Mouse (Mus musculus) fibroblast of lung, adult 2 months (primary cell): ENCODE measurements around the gene Htr6.

Experiments
- DNase-seq: peaks from one replicate; pipeline ENCODE4 v3.0.0-alpha.2; 2011; ENCODE audit warnings: low read depth

Htr6 gene

DNA sequence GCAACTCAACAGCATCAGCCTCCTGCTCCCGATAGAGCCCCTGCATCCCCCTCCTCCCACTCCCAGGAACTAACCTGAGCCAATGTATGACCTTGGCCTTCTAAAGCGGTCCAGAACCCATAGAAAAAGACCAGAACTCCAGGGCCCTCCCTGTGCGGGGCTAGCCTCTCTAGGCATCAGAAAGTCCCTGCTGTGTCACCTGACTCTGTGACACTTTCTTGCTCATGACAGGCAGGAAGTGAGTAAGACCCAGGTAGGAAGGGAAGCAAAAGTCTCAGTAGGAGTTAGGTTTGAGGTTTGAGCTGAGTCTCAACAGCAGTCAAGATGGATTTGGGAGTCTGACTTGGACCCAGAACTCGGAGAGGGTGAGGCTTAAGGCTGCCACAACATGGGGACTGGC is 11.6 kb upstream of the Htr6 start:
- no peak for DNase-seq

DNA sequence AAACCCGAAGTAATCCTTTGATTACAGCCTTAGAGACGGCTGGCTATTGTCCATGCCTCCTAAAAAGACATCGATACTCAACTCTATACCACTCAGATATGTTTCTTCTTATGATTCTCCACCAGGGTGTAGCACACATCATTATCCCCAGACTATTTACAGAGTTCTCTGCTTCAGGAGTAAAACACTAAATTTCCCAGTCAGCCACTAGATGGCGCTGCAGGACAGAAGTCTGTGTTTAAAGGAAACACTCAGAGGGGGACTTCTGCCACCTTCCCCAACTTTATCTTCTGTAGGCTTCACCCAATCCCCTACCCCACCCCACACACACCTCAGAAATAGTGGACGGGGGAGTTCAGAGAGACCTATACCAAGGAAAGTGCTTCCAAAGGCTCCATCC is 10.7 kb upstream of the Htr6 start:
- DNase-seq, result peak; percentile 66

DNA sequence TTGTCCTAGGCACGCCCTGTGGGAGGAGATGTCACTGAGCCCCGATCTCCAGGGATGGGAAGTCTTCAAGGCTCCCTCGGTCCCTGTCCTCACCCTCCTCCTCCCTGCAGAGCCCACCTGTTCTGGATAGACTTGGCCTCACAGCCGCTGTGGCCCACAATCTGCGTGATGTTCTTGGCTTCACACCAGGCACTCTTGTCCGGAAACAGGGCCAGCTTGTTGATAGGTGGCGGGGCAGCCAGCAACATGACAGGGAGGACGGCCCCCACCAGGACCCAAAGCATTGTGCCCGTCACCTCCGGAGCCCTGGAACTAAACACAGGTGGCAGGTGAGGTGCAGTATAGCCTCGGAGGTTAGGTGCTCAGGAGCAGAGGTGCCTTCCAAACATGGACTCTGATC is 10.0 kb upstream of the Htr6 start:
- DNase-seq, result no peak

DNA sequence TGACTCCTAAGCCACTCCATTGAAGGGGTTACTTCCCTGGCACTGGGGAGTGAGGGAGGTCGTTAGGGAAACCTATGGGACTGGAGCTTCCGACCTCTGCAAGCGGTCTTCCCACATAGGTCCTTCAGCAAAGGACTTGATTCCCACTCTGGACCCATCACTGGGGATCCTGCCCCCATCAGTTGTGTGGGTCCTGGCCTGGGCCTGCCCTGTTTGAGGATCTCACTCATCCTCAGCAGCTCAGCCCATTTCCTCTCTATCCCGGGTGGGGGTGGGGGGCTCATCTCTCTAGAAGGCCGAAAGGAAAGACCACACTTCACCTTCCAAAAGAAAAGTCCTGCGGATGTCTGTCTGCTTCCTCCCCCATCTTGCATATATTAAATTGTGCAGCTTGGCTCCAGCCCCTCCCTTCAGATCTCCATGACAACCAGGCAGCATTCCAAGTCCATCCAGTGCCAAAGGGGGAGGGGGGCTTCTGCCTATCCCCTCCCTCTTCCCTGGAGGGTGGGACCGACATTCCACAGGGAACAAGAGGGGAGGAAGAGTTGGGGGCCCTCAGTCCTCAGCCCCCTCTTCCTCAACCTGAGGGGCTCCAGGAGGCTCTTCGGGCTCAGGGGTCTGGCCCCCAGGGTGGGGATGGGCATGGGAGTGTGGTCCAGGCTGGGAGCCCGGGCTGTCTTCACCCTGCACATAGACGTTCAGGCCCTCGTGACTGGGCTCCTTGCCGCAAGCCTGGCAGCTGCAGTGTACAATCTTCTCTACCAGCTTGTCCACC is 7.6 kb upstream of the Htr6 start:
- no peak for DNase-seq

DNA sequence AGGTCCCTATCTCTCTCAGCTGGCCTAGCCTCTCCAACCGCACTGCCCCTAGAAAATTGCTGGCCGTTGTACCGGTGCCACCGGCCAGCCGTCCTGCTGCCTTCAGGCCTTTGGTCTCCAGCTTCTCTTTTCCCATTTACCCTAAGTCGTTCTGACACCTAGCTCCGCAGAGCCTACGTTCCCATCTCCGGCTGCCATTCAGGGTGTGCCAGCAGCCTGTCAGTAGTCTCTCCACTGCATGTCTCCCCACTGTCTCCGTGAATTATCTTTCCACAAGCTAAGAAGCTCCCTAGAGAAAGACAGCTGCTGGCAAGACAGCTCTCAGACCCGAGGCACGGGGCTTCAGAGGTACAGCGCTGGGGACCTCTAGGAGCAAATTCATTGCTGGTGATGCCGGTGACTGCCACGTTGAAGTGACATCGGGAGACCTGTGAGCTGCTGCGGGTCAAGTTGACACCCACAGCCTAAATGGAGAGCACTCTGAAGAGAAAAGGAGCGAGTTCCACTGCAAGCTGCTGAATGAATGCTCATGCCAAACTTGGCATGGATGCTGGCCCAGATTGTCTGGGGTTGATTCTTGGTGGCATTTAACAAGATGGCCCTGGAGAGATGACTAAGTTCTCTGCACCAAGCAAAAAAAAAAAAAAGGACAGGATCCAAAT is 6.0 kb upstream of the Htr6 start:
- DNase-seq, result no peak

DNA sequence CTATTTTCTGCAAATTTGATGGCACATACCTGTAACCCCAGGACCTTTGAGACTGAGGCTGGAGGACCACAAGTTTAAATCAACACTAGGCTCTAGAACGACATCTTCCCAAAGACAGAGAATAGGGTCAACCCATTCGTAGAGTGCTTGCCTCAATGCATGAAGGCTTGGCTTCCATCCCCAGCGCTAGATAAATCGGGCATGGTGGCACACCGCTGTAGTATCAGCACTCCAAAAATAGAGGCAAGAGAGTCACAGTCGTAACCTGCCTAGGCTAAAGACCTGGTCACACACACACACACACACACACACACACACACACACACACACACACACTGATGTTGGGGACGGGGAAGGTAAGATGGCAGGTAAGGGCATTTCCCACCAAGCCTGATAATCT is 4.9 kb upstream of the Htr6 start:
- no peak for DNase-seq

DNA sequence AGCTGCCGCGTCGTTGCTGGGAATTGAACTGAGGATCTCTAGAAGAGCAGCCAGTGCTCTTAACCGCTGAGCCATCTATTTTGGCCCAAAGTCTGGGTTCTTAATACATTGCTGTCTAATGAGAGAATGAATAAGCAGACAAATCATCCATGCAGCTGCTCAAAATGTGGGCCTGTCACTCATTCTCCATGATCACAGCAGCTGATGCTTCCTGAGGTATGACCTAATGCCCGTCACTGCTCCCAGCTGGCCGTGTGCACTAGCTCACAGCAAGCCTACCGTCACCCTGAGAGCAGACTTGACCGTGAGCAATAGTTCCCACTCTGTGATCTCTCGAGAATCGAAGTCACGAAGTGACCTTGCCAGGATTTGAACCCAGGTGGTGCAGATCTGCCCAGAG is 4.1 kb upstream of the Htr6 start:
- DNase-seq, result no peak

DNA sequence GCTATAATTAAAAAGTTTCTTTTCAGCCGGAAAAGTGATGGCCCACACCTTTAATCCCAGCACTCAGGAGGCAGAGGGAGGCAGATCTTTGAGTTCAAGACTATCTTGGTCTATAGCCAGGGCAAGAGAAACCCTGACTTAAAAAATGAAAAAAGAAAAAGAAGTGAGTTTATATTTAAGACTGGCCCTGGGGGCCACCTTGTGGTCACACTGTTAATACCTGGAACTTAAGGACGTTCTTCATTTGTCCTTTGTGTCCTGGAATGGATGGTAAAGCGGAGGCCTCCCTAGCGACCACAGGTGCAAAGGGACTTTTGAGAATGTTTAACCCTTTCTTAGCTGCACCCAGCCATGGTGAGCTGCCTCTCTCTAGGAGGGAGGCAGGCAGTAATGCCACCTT is 3.4 kb upstream of the Htr6 start:
- no peak for DNase-seq

DNA sequence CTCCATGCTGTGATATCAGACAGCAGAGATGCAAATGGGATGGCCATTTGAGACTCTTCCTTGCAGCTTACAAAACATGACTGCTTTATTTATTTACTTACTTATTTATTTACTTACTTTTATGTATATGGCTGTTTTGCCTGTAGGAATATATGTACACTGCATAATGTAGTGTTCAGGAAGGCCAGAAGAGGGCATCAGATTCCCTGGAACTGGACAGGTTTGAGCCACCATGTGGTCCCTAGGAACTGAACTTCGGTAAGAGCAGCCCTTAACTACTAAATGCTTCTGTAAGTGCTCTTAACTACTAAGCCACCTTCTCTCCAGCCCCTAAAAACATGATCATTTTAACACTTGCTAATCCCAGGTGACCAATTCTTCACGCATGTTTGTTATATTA is 2.9 kb upstream of the Htr6 start:
- no peak for DNase-seq

DNA sequence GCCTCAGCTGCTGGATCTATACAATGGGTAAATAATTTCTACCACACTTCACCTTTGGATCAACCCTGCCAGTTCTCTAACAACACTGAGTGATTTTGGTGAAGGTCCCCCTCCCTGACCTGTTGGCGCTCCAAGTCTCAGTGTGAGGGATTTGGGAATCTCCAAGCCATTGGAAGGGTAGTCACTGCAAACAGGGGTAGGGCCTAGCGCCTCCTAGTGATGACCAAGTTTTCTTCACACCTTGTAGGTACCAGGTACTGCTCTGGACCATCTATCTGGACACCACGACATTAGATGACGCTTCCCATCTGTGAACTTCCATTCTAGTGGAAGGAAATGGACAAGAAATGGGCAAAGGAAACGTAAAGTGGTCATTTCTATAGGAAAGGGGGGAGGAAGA is 545 bp upstream of the Htr6 start:
- DNase-seq, result no peak

DNA sequence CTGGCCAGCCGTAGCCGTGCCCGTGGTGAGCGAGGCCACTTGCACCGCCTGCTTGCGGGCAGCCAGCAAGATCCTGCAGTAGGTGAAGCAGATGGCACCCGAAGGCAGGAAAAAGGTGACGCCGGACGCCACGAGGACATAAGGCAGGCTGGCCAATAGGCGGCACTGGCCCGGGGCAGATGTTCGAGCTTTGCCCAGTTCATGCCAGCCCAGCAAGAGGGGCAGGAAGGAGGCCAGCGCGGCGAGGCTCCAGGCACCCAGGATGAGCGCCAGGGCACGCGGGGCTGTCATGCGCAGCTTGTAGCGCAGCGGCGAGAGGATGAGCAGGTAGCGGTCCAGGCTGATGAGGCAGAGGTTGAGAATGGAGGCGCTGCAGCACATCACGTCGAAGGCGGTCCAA is 1.3 kb downstream of the Htr6 start:
- DNase-seq, result no peak

DNA sequence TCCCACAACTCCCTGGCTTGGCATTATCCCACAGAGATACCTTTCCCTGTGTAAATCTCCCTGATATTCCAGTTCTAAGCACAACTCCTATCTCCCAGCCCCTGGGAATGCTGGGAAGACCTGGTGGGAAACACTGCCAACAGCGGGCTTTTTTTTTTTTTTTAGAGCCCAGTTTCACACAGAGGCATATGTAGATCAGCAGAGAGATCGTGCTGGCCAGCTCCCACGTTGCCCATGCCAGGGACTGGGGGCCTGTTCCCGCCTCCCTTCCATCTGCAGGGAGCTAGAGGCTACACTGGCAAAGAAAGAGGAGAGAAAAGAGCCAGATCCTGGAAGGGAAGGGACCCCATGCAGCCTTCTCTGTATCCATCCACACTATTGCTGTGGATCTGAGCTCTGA is 7.1 kb downstream of the Htr6 start:
- DNase-seq, result no peak

DNA sequence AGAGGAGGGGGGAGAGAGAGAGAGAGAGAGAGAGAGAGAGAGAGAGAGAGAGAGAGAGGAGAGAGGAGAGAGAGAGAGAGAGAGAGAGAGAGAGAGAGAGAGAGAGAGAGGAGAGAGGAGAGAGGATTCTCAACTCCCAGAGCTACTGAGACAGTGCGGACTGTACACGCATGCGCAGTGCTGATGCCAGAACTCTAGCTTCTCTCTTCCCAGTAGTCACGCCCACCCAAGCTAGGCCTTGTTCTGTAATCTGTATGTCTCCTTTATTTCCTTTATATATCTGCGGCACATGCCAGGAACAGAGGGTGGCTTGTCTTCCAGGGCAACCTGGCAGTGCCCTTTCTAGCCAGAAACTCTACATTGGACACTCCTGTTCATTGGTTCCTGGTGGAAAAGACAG is 10.5 kb downstream of the Htr6 start:
- DNase-seq, result no peak

DNA sequence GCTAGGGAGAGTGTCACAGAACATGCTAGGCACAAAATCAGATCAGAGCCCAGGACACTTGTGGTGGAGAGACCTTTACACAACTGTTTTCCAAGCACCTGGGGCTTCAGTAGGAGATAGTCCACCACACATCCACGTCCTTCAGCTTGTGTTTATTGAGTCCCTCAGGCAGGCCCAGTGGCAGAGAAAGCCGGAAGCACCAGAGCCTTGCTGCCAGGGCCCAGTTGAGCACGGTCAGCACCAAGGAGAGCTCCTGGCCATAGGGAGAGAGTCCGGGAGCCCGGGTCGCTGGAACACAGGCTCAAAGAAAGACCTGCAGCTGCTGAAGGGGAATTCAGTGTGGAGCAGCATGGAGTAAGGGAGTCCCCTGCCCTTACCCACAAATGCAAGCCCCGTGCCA is 15.8 kb downstream of the Htr6 start:
- DNase-seq, result no peak

DNA sequence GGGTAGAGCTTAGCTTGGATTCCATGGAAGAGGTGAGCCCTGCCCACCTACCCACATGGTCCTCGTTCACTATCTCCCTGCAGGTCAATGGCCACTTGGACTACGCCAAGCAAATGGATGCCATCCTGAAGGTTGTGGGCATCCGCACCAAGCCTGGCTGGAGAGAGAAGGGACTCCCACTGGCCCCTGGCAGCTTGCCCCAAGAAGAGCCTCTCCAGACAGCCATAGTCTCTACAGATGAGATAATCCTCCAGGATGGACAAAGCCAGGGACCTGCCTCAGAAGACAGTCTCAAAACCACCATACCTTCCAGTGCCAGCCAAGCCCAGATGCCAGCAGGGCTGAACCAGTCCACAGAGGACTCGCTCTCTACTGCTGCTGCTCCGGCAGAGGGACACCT is 17.3 kb downstream of the Htr6 start:
- DNase-seq, result no peak

DNA sequence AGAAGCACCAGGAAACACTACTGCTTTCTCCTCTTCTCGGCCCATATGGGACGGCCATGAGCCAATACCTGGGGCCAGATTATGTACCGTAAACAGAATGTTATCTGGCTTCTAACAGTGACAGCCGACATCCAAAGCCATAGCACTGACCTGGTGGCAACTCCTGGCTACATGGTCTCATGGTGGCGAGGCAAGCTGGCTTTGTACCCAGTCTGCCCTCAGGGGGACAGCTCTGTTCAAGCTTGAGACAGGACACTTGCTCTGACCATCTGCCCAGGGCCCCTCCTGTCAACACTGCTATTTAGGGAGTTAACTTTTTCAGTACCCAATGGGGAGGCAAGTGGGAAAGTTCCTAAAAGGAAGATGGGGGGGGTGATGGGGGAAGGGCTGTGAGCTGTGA is 18.1 kb downstream of the Htr6 start:
- DNase-seq, result no peak

DNA sequence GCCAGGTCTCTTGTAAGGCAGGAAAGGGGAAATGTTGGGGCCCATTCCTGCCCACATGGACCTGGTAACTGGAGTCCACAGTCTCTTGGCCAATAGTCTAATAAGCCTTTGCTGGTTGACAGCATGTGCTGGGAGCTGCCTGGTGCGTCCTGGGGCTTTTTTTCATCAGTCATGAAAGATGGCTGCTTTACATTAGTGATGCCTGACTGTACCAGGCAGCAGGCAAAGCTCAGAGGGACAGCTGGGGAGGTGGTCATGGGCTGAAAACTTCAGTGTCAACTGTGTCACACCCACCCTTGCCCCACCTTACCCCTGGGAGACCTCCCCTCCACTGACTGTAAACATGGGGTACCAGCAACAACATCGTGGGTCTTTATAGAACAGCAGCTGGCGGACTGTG is 19.6 kb downstream of the Htr6 start:
- DNase-seq, result no peak

DNA sequence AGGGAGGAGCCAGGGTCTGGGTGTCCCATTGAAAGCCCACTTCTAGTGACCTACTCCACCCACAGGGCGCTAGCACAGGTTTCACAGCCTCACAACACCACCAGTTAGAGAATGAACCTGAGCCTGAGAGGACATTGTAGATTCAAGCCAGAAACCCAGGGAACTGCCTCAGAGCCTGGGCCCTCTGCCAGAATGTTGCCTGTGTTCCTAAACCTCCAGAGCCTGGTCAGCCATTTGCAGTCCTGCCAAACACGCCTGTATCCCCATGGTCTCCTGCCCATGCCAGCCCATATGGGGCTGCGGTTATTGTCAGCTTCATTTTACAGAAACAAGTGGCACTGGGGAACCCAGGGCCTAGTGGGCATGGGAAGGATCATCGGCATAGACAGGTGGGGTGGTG is 20.0 kb downstream of the Htr6 start:
- DNase-seq, result no peak

DNA sequence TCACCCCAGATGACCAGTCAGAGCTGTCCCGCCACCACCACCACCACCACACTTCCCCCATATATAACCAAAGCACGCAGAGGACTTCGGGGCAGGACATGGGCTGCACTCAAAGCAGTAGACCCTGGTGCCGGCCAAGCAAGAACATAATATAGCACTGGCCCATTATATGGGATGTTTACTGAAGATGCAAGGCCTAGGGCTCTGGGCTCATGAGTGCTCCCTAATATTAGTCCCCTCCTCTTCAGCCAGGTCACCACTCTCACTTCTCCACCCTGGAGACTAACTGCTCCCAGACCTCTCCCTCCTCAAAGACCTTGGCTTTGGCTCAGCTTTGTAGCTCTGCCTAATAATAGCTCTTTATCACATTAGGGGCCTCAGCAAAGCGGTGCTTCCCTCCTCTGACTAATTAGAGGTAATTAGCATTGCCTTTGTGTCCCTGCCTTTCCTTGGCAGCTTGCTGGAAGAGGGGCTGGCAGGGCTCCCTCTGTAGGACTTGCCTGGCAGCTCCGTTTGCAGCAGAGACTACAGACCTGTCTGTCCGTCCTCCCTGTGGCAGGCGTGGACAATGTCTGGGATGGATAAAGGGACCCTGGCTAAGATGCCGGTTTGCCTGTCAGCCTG is 21.0 kb downstream of the Htr6 start:
- no peak for DNase-seq

DNA sequence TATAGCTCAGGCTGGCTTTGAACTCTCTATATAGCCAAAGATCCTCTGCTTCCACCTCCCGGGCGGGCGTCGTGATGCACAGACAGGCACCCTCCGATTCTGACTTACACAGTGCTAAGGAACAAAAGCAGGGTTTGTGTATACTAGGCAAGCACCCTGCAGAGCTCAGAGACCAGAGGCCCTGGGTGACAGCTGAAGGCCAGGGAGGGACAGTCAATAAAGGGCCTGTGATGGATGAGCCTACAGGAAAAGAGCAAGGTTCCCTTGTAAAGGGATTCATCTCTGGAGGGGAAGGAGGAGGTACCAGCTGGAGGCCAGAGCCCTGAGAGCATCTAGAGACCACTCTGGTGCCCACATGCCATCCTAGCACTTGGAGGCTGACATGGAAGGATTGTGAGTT is 22.0 kb downstream of the Htr6 start:
- no peak for DNase-seq

DNA sequence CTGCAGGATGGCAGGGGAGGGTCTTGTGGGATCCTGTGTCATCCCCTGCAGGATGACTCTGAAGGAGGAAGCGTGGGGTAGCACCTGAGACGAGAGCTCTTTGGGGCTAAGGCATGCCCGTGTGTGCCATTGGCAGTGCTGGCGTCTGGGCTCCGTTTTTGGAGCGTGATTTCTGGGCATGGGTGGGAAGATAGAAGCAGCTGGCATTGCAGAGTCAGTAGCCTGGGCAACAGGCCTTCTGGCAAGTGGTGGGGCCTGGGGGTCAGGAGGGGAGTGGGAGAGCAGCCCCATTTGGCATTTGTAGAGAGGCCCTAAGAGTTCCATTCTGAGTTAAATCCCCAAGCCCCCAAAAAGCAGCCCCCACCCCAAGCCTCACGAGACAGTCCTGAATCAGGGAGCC is 22.6 kb downstream of the Htr6 start:
- DNase-seq, result no peak

DNA sequence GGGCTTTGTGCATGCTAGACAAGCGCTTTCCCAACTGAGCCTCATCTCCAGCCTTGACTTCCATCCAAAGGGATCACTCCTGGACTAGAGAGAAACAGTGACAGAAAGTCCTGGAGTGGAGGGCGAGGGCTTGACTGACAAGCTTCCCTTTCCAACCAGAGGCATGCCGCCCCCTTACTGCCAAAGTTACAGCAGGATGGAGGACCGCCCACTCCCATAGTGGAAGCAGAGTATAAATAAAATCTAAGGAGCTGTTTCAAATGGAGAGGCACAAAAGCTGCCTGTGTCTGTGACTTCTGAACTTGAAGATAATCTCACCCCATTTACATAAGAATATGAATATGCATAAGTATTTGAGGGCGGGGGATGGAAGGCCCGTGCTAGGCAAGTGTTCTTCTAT is 26.9 kb downstream of the Htr6 start:
- no peak for DNase-seq

DNA sequence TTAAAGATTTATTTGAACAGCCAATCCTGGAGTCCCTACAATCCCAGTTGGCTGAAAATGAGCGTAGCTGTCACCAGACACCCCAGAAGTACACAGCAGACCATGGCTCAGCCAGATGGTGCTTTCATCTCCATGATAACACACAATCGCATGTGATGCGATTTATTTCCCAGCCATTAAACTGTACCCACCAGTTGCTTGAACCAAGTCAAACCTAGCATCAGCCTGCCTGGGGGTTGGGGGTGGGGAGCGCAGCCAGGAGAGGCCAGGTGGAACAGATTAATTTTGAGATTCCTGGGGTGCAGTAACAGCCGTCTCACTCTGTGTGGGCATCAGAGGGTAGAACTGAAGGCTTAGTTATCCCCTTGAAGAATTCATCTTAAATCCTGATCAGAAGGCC is 29.0 kb downstream of the Htr6 start:
- no peak for DNase-seq

DNA sequence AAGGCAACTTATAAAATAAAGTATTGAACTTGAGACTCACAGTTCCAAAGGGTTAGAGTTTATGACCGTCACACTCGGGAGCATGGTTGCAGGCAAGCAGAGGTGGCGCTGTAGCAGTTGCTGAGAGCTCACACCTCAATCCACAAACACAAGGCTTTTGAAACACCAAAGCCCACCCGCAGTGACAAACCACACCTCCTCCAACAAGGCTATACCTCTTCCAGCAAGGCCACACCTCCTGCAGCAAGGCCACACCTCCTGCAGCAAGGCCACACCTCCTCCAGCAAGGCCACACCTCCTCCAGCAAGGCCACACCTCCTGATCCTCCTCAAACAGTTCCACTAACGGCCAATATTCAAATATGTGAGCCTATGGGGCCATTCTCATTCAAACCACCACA is 30.8 kb downstream of the Htr6 start:
- no peak for DNase-seq
